Comparison of ENCODE assay signal across 13 mouse cellular contexts in genomic region chr9:56200200-56200599, GRCm38 (mm10). TPM values are rescaled to one million over a fixed set of nuclear protein-coding genes. Genes with fewer than 3 reads are reported as not detected.
DNase-seq lines count a peak whose midpoint lies in the region; ATAC-seq lines count a peak whose summit lies in the region.
"Had no signal": no experiment of that assay in that cellular context is flagged by ENCODE, and none has a peak within 500 bp of the region (broad histone marks: within the 10 kb centered on the region; RNA-seq: fewer than 3 reads in every experiment).

No protein-coding gene starts in this region.

- H3K9me3 ChIP-seq in kidney, embryonic 14.5 days (ENCODE audit: control insufficient read depth, low read length), result no peaks in the 10 kb centered on the region
- H3K9me3 ChIP-seq in limb, embryonic 12.5 days, result no peaks in the 10 kb centered on the region
- no peaks in the 10 kb centered on the region for H3K9me3 ChIP-seq in limb, embryonic 10.5 days (replicated peaks)
- no peaks in the 10 kb centered on the region for H3K9me3 ChIP-seq in embryonic facial prominence, embryonic 11.5 days (replicated peaks; ENCODE audit: control insufficient read depth, low read length)
- H3K9me3 ChIP-seq in intestine, embryonic 16.5 days (ENCODE audit: control insufficient read depth, low read length), result no peaks in the 10 kb centered on the region
- H3K9me3 ChIP-seq: embryonic facial prominence, embryonic 12.5 days; forebrain, embryonic 15.5 days; heart, embryonic 12.5 days; hindbrain, embryonic 10.5 days; hindbrain, embryonic 15.5 days had no signal

- ATAC-seq in kidney, embryonic 14.5 days (ENCODE audit: low FRiP score, low TSS enrichment), result no peak
- 0 out of 2 replicates have a peak, but pooled peaks have one; percentile 26 for ATAC-seq in limb, embryonic 12.5 days (ENCODE audit: insufficient number of reproducible peaks, insufficient read depth, low FRiP score, low TSS enrichment, low read depth)
- no peak for ATAC-seq in embryonic facial prominence, embryonic 11.5 days (replicated peaks; ENCODE audit: insufficient number of reproducible peaks, low FRiP score, low TSS enrichment, low read depth)
- ATAC-seq in intestine, embryonic 16.5 days, result no peak

- no peak for DNase-seq in kidney, adult 9 months
- DNase-seq in limb, embryonic 10.5 days (ENCODE audit: low spot score), result no peak
- peak; percentile 64 for DNase-seq in 416B (ENCODE audit: low read depth)
- DNase-seq in embryonic facial prominence, embryonic 11.5 days (ENCODE audit: low spot score), result peak; percentile 5

- 65% methylated on average over 2 of the region's 2 CpGs for WGBS in kidney, embryonic 14.5 days
- WGBS in limb, embryonic 12.5 days, result 44% methylated on average over 2 of the region's 2 CpGs
- 64% methylated on average over 2 of the region's 2 CpGs for WGBS in limb, embryonic 10.5 days
- WGBS in embryonic facial prominence, embryonic 11.5 days, result 68% methylated on average over 2 of the region's 2 CpGs
- WGBS in intestine, embryonic 16.5 days, result 62% methylated on average over 2 of the region's 2 CpGs

- H3K9ac ChIP-seq in kidney, embryonic 14.5 days (ENCODE audit: low read depth, low read length), result peak overlapping the region; percentile 18; the same call in 1 of the 2 replicates
- no peak overlapping the region for H3K9ac ChIP-seq in limb, embryonic 12.5 days (replicated peaks)
- no peak overlapping the region; the same call in 1 of the 2 replicates for H3K9ac ChIP-seq in embryonic facial prominence, embryonic 11.5 days (replicated peaks; ENCODE audit: low read length)
- no peak overlapping the region for H3K9ac ChIP-seq in intestine, embryonic 16.5 days (ENCODE audit: low read depth, low read length)
- H3K9ac ChIP-seq: embryonic facial prominence, embryonic 12.5 days; forebrain, embryonic 15.5 days; heart, embryonic 12.5 days; hindbrain, embryonic 15.5 days had no signal

- H3K4me2 ChIP-seq in kidney, embryonic 14.5 days (replicated peaks; ENCODE audit: low read depth, low read length), result no peak overlapping the region
- no peak overlapping the region for H3K4me2 ChIP-seq in limb, embryonic 12.5 days
- H3K4me2 ChIP-seq in embryonic facial prominence, embryonic 11.5 days (ENCODE audit: low read depth, low read length), result no peak overlapping the region
- H3K4me2 ChIP-seq in intestine, embryonic 16.5 days (ENCODE audit: low read depth, low read length), result no peak overlapping the region
- H3K4me2 ChIP-seq: forebrain, embryonic 15.5 days; heart, embryonic 12.5 days; hindbrain, embryonic 15.5 days had no signal

- H3K27me3 ChIP-seq in kidney, embryonic 14.5 days (ENCODE audit: control insufficient read depth, insufficient read depth, low read length), result no peaks in the 10 kb centered on the region
- H3K27me3 ChIP-seq in limb, embryonic 12.5 days, result no peaks in the 10 kb centered on the region
- no peaks in the 10 kb centered on the region for H3K27me3 ChIP-seq in limb, embryonic 10.5 days (ENCODE audit: low read depth, poor library complexity, severe bottlenecking)
- H3K27me3 ChIP-seq in embryonic facial prominence, embryonic 11.5 days (ENCODE audit: control insufficient read depth, insufficient read depth, low read length), result no peaks in the 10 kb centered on the region
- H3K27me3 ChIP-seq in intestine, embryonic 16.5 days (replicated peaks; ENCODE audit: control insufficient read depth, insufficient read depth, low read length), result no peaks in the 10 kb centered on the region
- H3K27me3 ChIP-seq: embryonic facial prominence, embryonic 12.5 days; forebrain, embryonic 15.5 days; heart, embryonic 12.5 days; hindbrain, embryonic 15.5 days had no signal

- peaks cover 3% of the 10 kb centered on the region; the same call in 1 of the 2 replicates for H3K36me3 ChIP-seq in kidney, embryonic 14.5 days (ENCODE audit: control insufficient read depth, insufficient read depth, low read length)
- no peaks in the 10 kb centered on the region for H3K36me3 ChIP-seq in limb, embryonic 12.5 days
- H3K36me3 ChIP-seq in limb, embryonic 10.5 days, result no peaks in the 10 kb centered on the region
- H3K36me3 ChIP-seq in embryonic facial prominence, embryonic 11.5 days (replicated peaks; ENCODE audit: control insufficient read depth, insufficient read depth, low read depth, low read length), result no peaks in the 10 kb centered on the region; the same call in 1 of the 2 replicates
- H3K36me3 ChIP-seq in intestine, embryonic 16.5 days (ENCODE audit: control insufficient read depth, insufficient read depth, low read length), result no peaks in the 10 kb centered on the region
- H3K36me3 ChIP-seq: embryonic facial prominence, embryonic 12.5 days; forebrain, embryonic 15.5 days; hindbrain, embryonic 15.5 days had no signal

- H3K27ac ChIP-seq in kidney, embryonic 14.5 days (ENCODE audit: low read depth, low read length), result no peak overlapping the region
- no peak overlapping the region for H3K27ac ChIP-seq in limb, embryonic 12.5 days
- H3K27ac ChIP-seq in limb, embryonic 10.5 days, result no peak overlapping the region
- H3K27ac ChIP-seq in embryonic facial prominence, embryonic 11.5 days (replicated peaks; ENCODE audit: low read depth, low read length), result no peak overlapping the region
- H3K27ac ChIP-seq in intestine, embryonic 16.5 days (ENCODE audit: low read length), result no peak overlapping the region
- H3K27ac ChIP-seq: embryonic facial prominence, embryonic 12.5 days; forebrain, embryonic 15.5 days; heart, adult 2 months; hindbrain, embryonic 10.5 days; hindbrain, embryonic 15.5 days had no signal

- no peak overlapping the region for H3K4me3 ChIP-seq in kidney, embryonic 14.5 days (ENCODE audit: low read length)
- H3K4me3 ChIP-seq in limb, embryonic 12.5 days (replicated peaks), result no peak overlapping the region
- no peak overlapping the region for H3K4me3 ChIP-seq in limb, embryonic 10.5 days
- no peak overlapping the region for H3K4me3 ChIP-seq in embryonic facial prominence, embryonic 11.5 days (ENCODE audit: low read depth, low read length)
- H3K4me3 ChIP-seq in intestine, embryonic 16.5 days (ENCODE audit: low read length), result no peak overlapping the region
- H3K4me3 ChIP-seq: embryonic facial prominence, embryonic 12.5 days; forebrain, embryonic 15.5 days; heart, adult 2 months; heart, embryonic 12.5 days; hindbrain, embryonic 10.5 days; hindbrain, embryonic 15.5 days had no signal

- no peaks in the 10 kb centered on the region for H3K4me1 ChIP-seq in kidney, embryonic 14.5 days (ENCODE audit: control insufficient read depth, insufficient read depth, low read length)
- peaks cover 24% of the 10 kb centered on the region for H3K4me1 ChIP-seq in limb, embryonic 12.5 days (replicated peaks)
- peaks cover 31% of the 10 kb centered on the region for H3K4me1 ChIP-seq in limb, embryonic 10.5 days
- H3K4me1 ChIP-seq in embryonic facial prominence, embryonic 11.5 days (ENCODE audit: control insufficient read depth, insufficient read depth, low read length), result no peaks in the 10 kb centered on the region
- peaks cover 6% of the 10 kb centered on the region; the same call in 1 of the 2 replicates for H3K4me1 ChIP-seq in intestine, embryonic 16.5 days (ENCODE audit: control insufficient read depth, insufficient read depth, low read length)

RNA-seq across cellular contexts. Expression of gene Tspan3, which starts 34.9 kb away (rescaled TPM):
- polyA plus RNA-seq in kidney, embryonic 14.5 days (2014; fragmentation: Nextera tagmentation; extraction: Ambion mirVana), result 418 and 533 TPM in 2 replicates
- 424 and 455 TPM in 2 replicates for polyA plus RNA-seq in limb, embryonic 12.5 days (2016; fragmentation: Nextera tagmentation; extraction: Ambion mirVana)
- 410 and 450 TPM in 2 replicates for polyA plus RNA-seq in limb, embryonic 10.5 days (2016; fragmentation: Nextera tagmentation; extraction: Ambion mirVana)
- 449 and 499 TPM in 2 replicates for polyA plus RNA-seq in embryonic facial prominence, embryonic 11.5 days (2014; fragmentation: Nextera tagmentation; extraction: Ambion mirVana)
- polyA plus RNA-seq in intestine, embryonic 16.5 days (2015; fragmentation: Nextera tagmentation; extraction: Ambion mirVana), result 389 and 416 TPM in 2 replicates

Comparison
In these comparisons a context has a peak if more than half of its experiments do, and no peak if none do; other contexts are left out.
1. DNase-seq: peak in 416B (single experiment) and embryonic facial prominence, embryonic 11.5 days (single experiment); none in kidney, adult 9 months (single experiment) and limb, embryonic 10.5 days (single experiment).